Mouse (Mus musculus) bone marrow macrophage, adult 2 months (primary cell): ENCODE data around the gene Rdh16f1. TPM values are rescaled to one million over a fixed set of nuclear protein-coding genes. Genes with fewer than 3 reads are reported as not detected.
"Not testable (repeated sequence)": the region's sequence is repeated elsewhere in the genome, so short reads cannot be mapped to it uniquely, and the experiment has no call there.

Source experiments
- H3K27ac ChIP-seq: 2 replicates; pipeline ENCODE4 v1.5.1; 2012; ENCODE audit warnings: low read depth, low read length; ENCODE audit not compliant: insufficient read depth
- H3K4me1 ChIP-seq: 2 replicates; pipeline ENCODE4 v1.6.1; 2012; ENCODE audit warnings: low read length; ENCODE audit not compliant: control insufficient read depth, insufficient read depth
- H3K4me3 ChIP-seq: 2 replicates; pipeline ENCODE4 v1.5.1; 2012; ENCODE audit warnings: mild to moderate bottlenecking, low read length, moderate library complexity; ENCODE audit not compliant: insufficient read depth
- CTCF ChIP-seq: IDR thresholded peaks from 2 replicates; pipeline ENCODE4 v1.5.1; 2012; ENCODE audit warnings: low read depth, mild to moderate bottlenecking, low read length, moderate library complexity
- POLR2A ChIP-seq: IDR thresholded peaks from 2 replicates; pipeline ENCODE4 v1.6.1; 2012; ENCODE audit warnings: mild to moderate bottlenecking, low read depth, low read length, borderline replicate concordance
- polyA plus RNA-seq: library from polyadenylated mRNA; stranded (reverse); fragments of >200 nt; gene quantifications from 2 replicates; pipeline ENCODE4 v1.2.4, GENCODE M21; 2012; ENCODE audit not compliant: missing spikeins, insufficient read depth, insufficient read length

Rdh16f1 gene
- polyA plus RNA-seq, 1 experiment, result not detected

DNA sequence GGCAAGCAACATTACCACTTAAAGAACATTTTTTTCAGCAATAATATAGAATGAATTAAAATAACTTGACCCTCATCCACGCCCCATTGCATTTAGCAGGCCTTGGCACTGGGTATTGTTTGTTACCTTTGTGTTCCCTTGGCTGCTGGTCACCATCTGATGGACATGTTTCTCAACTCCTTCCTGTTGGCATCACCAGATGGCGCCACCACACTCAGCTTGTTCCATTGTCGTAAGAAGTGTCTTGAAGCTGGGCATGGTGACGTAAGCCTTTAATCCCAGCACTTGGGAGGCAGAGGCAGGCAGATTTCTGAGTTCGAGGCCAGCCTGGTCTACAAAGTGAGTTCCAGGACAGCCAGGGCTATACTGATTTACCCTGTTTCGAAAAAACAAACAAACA is 65.8 kb downstream of the Rdh16f1 start:
- Histone ChIP-seq H3K27ac (no peak overlapping the region), H3K4me1 (no peaks in the 10 kb centered on the region), H3K4me3 (no peak overlapping the region)
- TF ChIP-seq CTCF (peak; percentile 16; the same call in 1 of the 2 replicates), POLR2A (no peak)

- Histone ChIP-seq H3K4me1 (no peaks in the 10 kb centered on the region), H3K27ac (no peak overlapping the region), H3K4me3 (no peak overlapping the region)
- TF ChIP-seq POLR2A, result no peak
- no peak for TF ChIP-seq CTCF
These were observed 69.5 kb downstream of the Rdh16f1 start for GRCm38 (mm10) chr10:127829121-127829520.

DNA sequence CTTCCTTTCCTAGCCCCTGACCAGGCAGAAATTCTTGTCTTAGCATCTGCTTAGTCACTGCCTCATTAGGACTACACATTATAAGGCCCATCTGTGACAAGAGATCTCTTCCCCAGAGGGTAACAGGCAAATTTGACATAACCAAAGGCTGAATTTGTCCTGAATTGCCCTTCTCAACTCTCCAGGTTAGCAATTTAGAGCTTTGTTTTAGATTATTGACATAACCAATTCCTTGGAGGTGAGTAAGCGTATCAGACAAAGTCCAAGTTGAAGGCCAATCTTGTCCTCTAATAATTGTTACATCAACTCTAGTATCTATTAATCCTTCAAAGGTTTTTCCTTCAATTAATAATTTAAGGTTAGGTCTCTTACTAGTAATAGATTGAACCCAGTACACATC is 74.6 kb downstream of the Rdh16f1 start:
- not testable (repeated sequence) for H3K4me1 ChIP-seq, H3K4me3 ChIP-seq

GRCm38 (mm10) chr10:127835292-127835691 is 75.7 kb downstream of the Rdh16f1 start:
- Histone ChIP-seq H3K4me3 (no peak overlapping the region), H3K27ac (no peak overlapping the region), H3K4me1 (no peaks in the 10 kb centered on the region)
- no peak for TF ChIP-seq POLR2A
- TF ChIP-seq CTCF, result no peak

More for the DNA sequence above, 74.6 kb downstream of the Rdh16f1 start:
- not testable (repeated sequence) for H3K27ac ChIP-seq

- not testable (repeated sequence) for H3K4me3 ChIP-seq
These were observed 78.2 kb downstream of the Rdh16f1 start for GRCm38 (mm10) chr10:127837793-127838192.

GRCm38 (mm10) chr10:127838539-127838938 is 79.0 kb downstream of the Rdh16f1 start:
- Histone ChIP-seq H3K27ac (no peak overlapping the region), H3K4me3 (no peak overlapping the region), H3K4me1 (no peaks in the 10 kb centered on the region)
- no peak for TF ChIP-seq POLR2A
- TF ChIP-seq CTCF, result no peak

More at GRCm38 (mm10) chr10:127837793-127838192, 78.2 kb downstream of the Rdh16f1 start:
- not testable (repeated sequence) for H3K4me1 ChIP-seq, H3K27ac ChIP-seq

DNA sequence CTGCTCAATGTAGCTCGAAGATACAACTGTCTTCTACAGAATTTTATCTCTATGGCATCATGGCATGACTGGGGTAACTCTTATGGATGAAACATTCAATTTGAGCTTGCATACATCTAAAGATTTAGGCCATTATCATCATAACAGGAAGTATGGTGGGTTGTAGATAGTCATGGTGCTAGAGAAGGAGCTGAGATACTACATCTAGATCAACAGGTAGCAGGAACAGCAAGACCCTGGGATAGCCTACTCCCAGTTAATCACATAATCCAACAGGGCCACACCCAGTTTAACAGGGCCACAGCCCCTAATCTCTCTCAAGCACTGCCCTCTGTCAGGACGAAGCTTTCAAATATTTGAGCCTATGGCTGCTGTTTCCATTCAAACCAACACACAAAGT is 81.2 kb downstream of the Rdh16f1 start:
- Histone ChIP-seq H3K27ac (no peak overlapping the region), H3K4me1 (no peaks in the 10 kb centered on the region), H3K4me3 (no peak overlapping the region)
- TF ChIP-seq CTCF, result no peak
- TF ChIP-seq POLR2A, result no peak

Other genes starting within 250 kb of the Rdh16f1 start
- not detected in 2 replicates for gene Ndufa4l2, start 244.8 kb upstream of the Rdh16f1 start, polyA plus RNA-seq
- gene Shmt2, start 237.3 kb upstream of the Rdh16f1 start, polyA plus RNA-seq, result 21.0 and 22.8 TPM in 2 replicates
- not detected in 2 replicates for gene Nxph4, start 225.2 kb upstream of the Rdh16f1 start, polyA plus RNA-seq
- 361 and 418 TPM in 2 replicates for gene Lrp1, start 138.6 kb upstream of the Rdh16f1 start, polyA plus RNA-seq
- gene Stat6, start 116.8 kb upstream of the Rdh16f1 start, polyA plus RNA-seq, result 128 and 144 TPM in 2 replicates
- 11.0 and 13.5 TPM in 2 replicates for gene Nemp1, start 92.9 kb upstream of the Rdh16f1 start, polyA plus RNA-seq
- 21.4 and 25.4 TPM in 2 replicates for gene Nab2, start 91.2 kb upstream of the Rdh16f1 start, polyA plus RNA-seq
- gene Myo1a, start 54.6 kb upstream of the Rdh16f1 start, polyA plus RNA-seq, result 0.31 TPM in 1 of 2 replicates, not detected in the other
- not detected in 2 replicates for gene Tac2, start 35.3 kb upstream of the Rdh16f1 start, polyA plus RNA-seq
- gene Zbtb39, start 20.2 kb upstream of the Rdh16f1 start, polyA plus RNA-seq, result 4.4 and 4.6 TPM in 2 replicates
- not detected in 2 replicates for gene Gpr182, start 8.1 kb upstream of the Rdh16f1 start, polyA plus RNA-seq
- gene Rdh1, start 66 bp upstream of the Rdh16f1 start, polyA plus RNA-seq, result not detected in 2 replicates
- 0.60 TPM in 1 of 2 replicates, not detected in the other for gene Rdh9, start 16.6 kb downstream of the Rdh16f1 start, polyA plus RNA-seq
- gene Rdh16, start 41.4 kb downstream of the Rdh16f1 start, polyA plus RNA-seq, result not detected in 2 replicates
- gene Rdh19, start 90.1 kb downstream of the Rdh16f1 start, polyA plus RNA-seq, result not detected in 2 replicates
- not detected in 2 replicates for gene Rdh16f2, start 106.7 kb downstream of the Rdh16f1 start, polyA plus RNA-seq
- not detected in 2 replicates for gene Rdh7, start 129.0 kb downstream of the Rdh16f1 start, polyA plus RNA-seq
- not detected in 2 replicates for gene Sdr9c7, start 138.7 kb downstream of the Rdh16f1 start, polyA plus RNA-seq
- not detected in 2 replicates for gene Hsd17b6, start 247.8 kb downstream of the Rdh16f1 start, polyA plus RNA-seq